Mouse (Mus musculus) embryonic facial prominence, embryonic 15.5 days (tissue): ENCODE data around the gene Snap25. TPM values are rescaled to one million over a fixed set of nuclear protein-coding genes. Genes with fewer than 3 reads are reported as not detected.

Experiments used
- ATAC-seq: fragments of 200-750 bp; cut with Nextera tagmentation; 2 replicates; pipeline ENCODE4 v1.8.0; 2017; ENCODE audit warnings: low read depth, moderate TSS enrichment; ENCODE audit not compliant: insufficient number of reproducible peaks, low FRiP score, low TSS enrichment
- H3K27ac ChIP-seq: fragments of 300-500 bp; sonication (generic); replicated peaks from 2 replicates; pipeline ENCODE4 v1.5.1; 2015; ENCODE audit warnings: mild to moderate bottlenecking, inconsistent platforms
- H3K27me3 ChIP-seq: fragments of 300-500 bp; sonication (generic); 2 replicates; pipeline ENCODE4 v1.6.1; 2015; ENCODE audit warnings: inconsistent platforms
- H3K36me3 ChIP-seq: fragments of 300-500 bp; sonication (generic); 2 replicates; pipeline ENCODE4 v1.6.1; 2015; ENCODE audit warnings: mild to moderate bottlenecking, inconsistent platforms
- H3K4me1 ChIP-seq: fragments of 300-500 bp; sonication (generic); 2 replicates; pipeline ENCODE4 v1.6.1; 2015; ENCODE audit warnings: inconsistent platforms
- H3K4me2 ChIP-seq: fragments of 300-500 bp; sonication (generic); replicated peaks from 2 replicates; pipeline ENCODE4 v1.6.1; 2015; ENCODE audit warnings: mild to moderate bottlenecking, inconsistent platforms
- H3K4me3 ChIP-seq: fragments of 300-500 bp; sonication (generic); replicated peaks from 2 replicates; pipeline ENCODE4 v1.5.1; 2015; ENCODE audit warnings: mild to moderate bottlenecking, inconsistent platforms
- H3K9ac ChIP-seq: fragments of 300-500 bp; sonication (generic); 2 replicates; pipeline ENCODE4 v1.6.1; 2015; ENCODE audit warnings: inconsistent platforms
- H3K9me3 ChIP-seq: fragments of 300-500 bp; sonication (generic); replicated peaks from 2 replicates; pipeline ENCODE4 v1.6.1; 2016; ENCODE audit warnings: inconsistent platforms
- WGBS: fragments of 180-500 bp; shearing (Covaris S2); methylation state at CpG from one replicate; pipeline ENCODE4 v1.1.7; 2015; 5-methylcytosine and 5-hydroxymethylcytosine counted together
- polyA plus RNA-seq: library from polyadenylated mRNA; unstranded; fragments of >200 nt; fragmentation: Nextera tagmentation; extraction: Ambion mirVana; gene quantifications from 2 replicates; pipeline ENCODE4 v1.2.1, GENCODE M21; 2015

Gene Snap25
- polyA plus RNA-seq, 1 experiment from 2014 or later, result 7.5 TPM

DNA sequence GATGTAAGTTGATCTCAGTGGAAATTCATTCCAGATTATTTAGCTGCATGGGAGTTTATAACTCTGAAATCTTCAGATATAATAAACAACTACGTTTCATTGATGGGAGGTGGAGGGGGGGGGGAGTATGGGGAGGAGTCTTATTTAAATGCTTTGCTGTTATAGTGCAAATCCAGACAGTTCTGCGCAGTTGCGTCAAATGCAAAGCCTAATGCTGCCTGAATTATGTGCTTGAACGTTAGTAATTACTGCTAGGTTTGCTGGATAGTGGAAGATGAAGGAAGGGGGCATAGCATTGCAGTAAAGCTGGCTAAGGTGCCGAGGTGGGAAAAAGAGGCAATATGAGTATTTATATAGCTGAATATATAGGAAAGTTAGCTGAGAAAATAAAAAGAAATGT lies 2.3 kb downstream of the Snap25 start:
- peaks cover 11% of the 10 kb centered on the region for H3K4me1 ChIP-seq
- 66% methylated on average over 5 of the region's 5 CpGs for WGBS
- no peaks in the 10 kb centered on the region for H3K36me3 ChIP-seq
- no peaks in the 10 kb centered on the region for H3K9me3 ChIP-seq
- no peak overlapping the region for H3K4me2 ChIP-seq
- no peak for ATAC-seq
- no peak overlapping the region for H3K27ac ChIP-seq
- no peak overlapping the region for H3K4me3 ChIP-seq
- no peak overlapping the region for H3K9ac ChIP-seq
- peaks cover 12% of the 10 kb centered on the region for H3K27me3 ChIP-seq

DNA sequence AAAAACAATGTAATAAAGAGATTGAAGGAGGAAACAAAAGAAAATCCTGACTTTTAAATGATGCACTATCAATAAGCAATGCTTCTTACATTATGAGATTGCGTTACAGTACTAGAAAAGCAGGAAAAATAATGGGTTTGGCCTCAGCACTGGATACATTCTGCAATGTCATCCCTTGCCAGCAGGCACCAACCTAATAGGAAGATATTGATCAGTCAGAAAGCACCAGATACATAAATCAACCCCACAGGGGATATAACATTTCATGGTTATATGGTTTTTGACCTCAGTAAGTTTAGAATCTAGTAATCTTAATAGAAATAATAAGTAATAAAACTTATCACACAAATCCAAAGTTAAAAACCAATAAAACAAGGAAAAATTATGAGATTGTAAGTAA lies 3.1 kb downstream of the Snap25 start:
- peaks cover 10% of the 10 kb centered on the region for H3K27me3 ChIP-seq
- no peaks in the 10 kb centered on the region for H3K36me3 ChIP-seq
- no peaks in the 10 kb centered on the region for H3K9me3 ChIP-seq
- no peak overlapping the region for H3K4me3 ChIP-seq
- no peak for ATAC-seq
- H3K9ac ChIP-seq, result no peak overlapping the region
- peaks cover 11% of the 10 kb centered on the region for H3K4me1 ChIP-seq
- no peak overlapping the region for H3K4me2 ChIP-seq
- no peak overlapping the region for H3K27ac ChIP-seq
- WGBS, result 94% methylated on average over 1 of the region's 1 CpGs

DNA sequence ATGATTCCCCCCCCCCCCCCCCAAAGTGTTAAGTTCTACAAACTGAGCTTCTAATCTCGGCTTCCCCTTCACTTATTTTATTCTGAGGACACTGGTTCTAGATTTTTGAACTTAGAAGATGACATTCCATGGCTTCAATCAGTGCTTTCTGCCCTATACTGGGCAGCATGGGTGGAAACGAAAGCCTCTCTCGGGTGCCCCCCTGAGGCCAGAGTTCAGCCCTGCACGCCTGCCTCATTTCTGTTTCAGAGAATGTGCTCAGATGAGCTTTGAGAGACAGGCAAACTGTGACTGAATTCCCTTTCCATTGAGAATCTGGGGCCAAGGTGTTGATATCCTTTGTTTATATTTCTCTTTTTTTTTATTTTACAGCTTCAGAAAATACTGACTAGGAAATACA lies 7.0 kb downstream of the Snap25 start:
- ATAC-seq, result no peak
- WGBS, result 28% methylated on average over 4 of the region's 4 CpGs
- H3K4me1 ChIP-seq, result no peaks in the 10 kb centered on the region

DNA sequence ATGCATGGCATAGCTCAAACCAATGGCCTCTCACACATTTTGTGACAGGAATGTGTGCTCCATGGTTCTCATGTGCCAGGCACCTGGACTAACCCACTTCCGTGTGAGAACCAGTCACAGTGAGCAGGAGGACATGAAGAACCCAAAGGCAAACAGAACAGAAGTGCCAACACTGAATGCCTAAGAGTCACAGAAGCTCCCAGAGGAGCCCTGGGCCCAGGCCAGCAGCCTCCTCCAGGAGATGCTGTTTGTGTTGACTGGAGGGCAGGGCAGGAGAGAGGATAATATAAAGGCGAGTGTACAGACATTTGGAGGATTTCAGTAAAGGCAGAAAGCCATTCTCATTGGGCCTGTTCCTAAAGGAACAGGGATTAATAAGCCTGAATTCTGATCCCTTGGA lies 25.0 kb downstream of the Snap25 start:
- Histone ChIP-seq H3K9ac (no peak overlapping the region), H3K4me2 (no peak overlapping the region), H3K36me3 (no peaks in the 10 kb centered on the region), H3K9me3 (no peaks in the 10 kb centered on the region), H3K4me3 (no peak overlapping the region), H3K27me3 (no peaks in the 10 kb centered on the region), H3K4me1 (no peaks in the 10 kb centered on the region), H3K27ac (no peak overlapping the region)
- 66% methylated on average over 2 of the region's 2 CpGs for WGBS
- ATAC-seq, result no peak

More for the DNA sequence above, 7.0 kb downstream of the Snap25 start:
- no peak overlapping the region for H3K27ac ChIP-seq
- H3K9me3 ChIP-seq, result no peaks in the 10 kb centered on the region
- no peaks in the 10 kb centered on the region for H3K27me3 ChIP-seq
- no peak overlapping the region for H3K9ac ChIP-seq
- H3K4me3 ChIP-seq, result no peak overlapping the region
- H3K4me2 ChIP-seq, result no peak overlapping the region
- H3K36me3 ChIP-seq, result no peaks in the 10 kb centered on the region

DNA sequence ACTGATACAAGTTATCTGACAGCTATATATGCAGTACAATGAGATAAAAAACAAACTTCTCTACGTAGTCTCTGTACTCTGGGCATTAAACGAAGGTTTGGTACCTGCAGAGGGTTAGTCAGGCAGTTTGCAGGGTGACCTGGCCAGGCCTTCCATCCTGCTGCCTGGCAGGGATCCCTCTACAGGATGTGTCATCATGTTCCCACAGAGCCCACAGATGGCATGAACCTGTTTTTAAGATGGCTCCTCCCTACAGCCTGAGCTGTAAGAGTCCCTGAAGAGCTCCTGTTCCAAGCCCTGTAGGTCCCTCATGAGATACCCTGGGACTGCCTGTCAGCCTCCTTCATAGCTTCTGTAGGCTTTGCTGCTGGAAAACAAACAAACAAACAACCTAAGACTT lies 29.0 kb downstream of the Snap25 start:
- Histone ChIP-seq H3K4me3 (no peak overlapping the region), H3K36me3 (no peaks in the 10 kb centered on the region), H3K9ac (no peak overlapping the region), H3K27ac (no peak overlapping the region), H3K27me3 (no peaks in the 10 kb centered on the region), H3K4me2 (no peak overlapping the region), H3K9me3 (no peaks in the 10 kb centered on the region), H3K4me1 (no peaks in the 10 kb centered on the region)
- 76% methylated on average over 2 of the region's 2 CpGs for whole genome bisulfite sequencing
- ATAC-seq, result no peak

DNA sequence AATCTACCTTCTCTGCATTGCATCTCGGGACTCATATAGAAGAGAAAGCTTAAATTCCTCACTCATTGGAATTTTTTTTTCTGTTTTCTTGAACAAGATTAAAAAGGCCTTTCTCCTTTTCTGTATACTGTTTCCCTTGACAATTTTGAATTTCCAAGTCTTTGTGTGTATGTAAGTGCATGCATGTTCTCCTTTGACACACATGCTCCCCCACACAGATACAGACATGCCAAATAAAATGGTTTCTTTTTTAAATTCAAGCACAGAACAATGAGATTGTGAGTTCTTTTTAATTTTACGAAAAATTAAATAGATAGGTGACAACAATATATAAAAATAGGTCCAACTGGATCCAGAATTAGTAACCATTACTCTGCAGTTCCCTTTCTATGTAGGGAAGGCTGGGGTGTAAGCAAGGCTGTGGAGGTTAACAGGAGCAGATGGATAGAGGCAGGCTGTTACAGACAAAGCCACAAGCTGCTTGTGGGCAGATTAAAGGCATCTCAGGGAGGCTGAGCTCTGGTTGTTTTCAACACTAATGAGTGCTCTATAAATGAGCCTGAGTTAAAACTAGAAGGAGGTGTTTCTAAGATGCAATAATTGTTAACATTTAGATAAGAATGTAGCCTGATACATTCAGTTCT lies 31.6 kb downstream of the Snap25 start:
- WGBS, result 71% methylated on average over 2 of the region's 2 CpGs
- no peak for ATAC-seq
- Histone ChIP-seq H3K4me2 (no peak overlapping the region), H3K4me1 (no peaks in the 10 kb centered on the region), H3K9me3 (no peaks in the 10 kb centered on the region), H3K9ac (no peak overlapping the region), H3K36me3 (no peaks in the 10 kb centered on the region), H3K27ac (no peak overlapping the region), H3K27me3 (no peaks in the 10 kb centered on the region), H3K4me3 (no peak overlapping the region)

DNA sequence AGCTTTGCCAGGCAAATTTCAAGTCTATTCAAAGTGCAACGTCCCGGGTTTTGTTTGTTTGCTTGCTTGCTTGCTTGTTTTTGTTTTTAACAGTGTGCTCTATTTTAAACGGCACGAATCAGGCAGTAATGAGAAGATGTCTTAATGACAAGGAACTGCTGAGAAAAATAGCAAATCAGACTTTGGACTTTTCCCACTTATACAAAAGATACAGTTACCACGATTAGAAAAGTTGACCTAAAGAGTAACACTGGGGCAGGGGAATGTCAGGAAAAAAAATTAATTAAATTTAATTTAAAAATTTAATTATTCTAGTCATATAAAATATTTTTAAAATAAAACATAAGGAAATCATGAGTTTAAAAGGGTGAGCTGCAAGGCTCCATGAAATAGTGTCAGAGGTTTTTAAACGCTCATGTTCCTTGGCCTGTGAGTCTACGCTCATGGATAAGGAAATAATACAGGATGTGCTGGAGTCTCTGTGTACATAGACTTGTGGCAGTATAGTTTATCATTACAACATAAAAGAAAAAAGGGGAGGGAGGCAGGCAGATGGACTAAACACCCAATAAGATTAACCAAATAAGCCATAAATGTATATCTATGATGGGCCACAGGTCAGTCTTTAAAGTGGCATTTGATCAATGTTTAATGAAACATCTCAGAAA lies 32.2 kb downstream of the Snap25 start:
- Histone ChIP-seq H3K27me3 (no peaks in the 10 kb centered on the region), H3K9me3 (no peaks in the 10 kb centered on the region), H3K4me1 (no peaks in the 10 kb centered on the region), H3K9ac (no peak overlapping the region), H3K27ac (no peak overlapping the region), H3K4me2 (no peak overlapping the region), H3K36me3 (no peaks in the 10 kb centered on the region), H3K4me3 (no peak overlapping the region)
- 71% methylated on average over 7 of the region's 7 CpGs for WGBS
- ATAC-seq, result no peak

DNA sequence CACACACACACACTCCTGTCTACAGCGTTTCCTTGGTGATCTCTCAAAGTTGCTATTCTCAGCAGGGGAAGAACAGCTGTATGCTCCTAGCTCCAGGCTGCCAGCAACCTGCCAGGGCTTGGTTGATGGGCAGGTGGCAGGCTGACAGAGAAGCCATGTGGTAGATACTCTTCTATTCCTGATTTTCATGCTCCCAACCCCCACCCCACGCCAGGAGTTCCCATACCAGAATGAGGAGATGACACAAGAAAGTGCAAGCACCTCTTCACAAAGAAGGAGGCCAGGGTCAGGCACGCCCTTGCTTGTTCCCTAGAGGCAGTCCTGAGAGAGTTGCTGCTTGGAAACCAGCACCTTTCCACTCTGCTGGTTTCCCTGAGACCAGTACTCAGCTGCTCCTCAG lies 40.4 kb downstream of the Snap25 start:
- Histone ChIP-seq H3K4me3 (no peak overlapping the region), H3K9me3 (no peaks in the 10 kb centered on the region), H3K9ac (no peak overlapping the region), H3K27me3 (no peaks in the 10 kb centered on the region), H3K4me2 (no peak overlapping the region), H3K27ac (no peak overlapping the region), H3K36me3 (no peaks in the 10 kb centered on the region), H3K4me1 (no peaks in the 10 kb centered on the region)
- 28% methylated on average over 3 of the region's 3 CpGs for WGBS
- peak; percentile 60; the same call in 1 of the 2 replicates for ATAC-seq

DNA sequence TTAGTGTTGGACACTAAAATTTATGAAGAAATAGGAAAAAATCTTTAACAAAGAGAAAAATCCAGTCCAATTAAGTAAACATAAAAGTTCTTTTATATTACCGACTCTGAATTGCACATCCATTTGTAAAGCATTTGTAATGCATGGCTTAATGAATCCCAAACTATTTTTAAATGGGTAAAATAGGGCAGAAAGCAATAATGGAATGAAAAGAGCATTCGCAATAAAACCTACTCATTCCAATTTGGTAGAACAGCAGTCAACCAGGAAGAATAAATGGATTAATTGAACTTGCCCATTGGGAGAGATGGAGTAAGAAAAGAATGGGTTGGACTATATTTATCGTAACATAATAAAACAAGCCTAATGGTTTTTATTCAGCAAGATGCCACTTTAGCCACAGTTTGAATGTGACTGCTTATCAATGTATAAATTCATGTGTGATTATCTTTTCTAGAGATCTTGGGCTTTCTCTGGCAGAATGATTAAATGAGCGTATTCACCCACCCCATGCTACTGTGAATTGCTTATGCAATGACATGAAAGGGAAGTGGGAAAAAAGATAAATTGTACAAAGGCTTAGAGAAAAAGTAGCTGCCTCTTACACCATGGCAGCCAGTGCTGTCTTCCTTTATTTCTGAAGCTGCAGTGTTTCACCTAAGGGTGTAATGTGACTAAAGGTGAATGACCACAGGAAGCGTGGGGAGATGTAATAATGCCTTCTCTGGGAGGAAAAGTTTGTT lies 45.7 kb downstream of the Snap25 start:
- Histone ChIP-seq H3K36me3 (no peaks in the 10 kb centered on the region), H3K4me1 (no peaks in the 10 kb centered on the region), H3K9ac (no peak overlapping the region), H3K9me3 (no peaks in the 10 kb centered on the region), H3K27me3 (no peaks in the 10 kb centered on the region), H3K4me3 (no peak overlapping the region), H3K27ac (no peak overlapping the region), H3K4me2 (no peak overlapping the region)
- ATAC-seq, result no peak
- WGBS, result 74% methylated on average over 5 of the region's 5 CpGs

DNA sequence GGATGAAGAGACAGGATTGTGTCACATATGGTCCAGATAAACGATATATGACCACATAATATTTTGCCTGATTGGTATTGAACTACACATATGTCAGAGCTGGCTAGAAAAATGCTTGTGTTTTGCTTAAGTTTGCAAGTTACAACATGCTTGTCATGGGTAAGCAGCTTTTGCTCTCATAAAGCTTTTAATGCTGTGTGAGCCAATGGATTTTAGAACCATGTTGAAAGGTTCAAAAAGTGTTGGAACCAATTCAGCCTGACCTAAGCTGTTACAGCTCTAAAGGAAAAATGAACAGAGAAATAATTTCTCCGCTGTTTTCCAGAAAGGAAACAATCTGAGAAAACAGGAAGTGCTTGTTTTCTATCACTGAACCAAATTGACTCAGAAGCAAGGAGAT lies 64.9 kb downstream of the Snap25 start:
- no peak overlapping the region for H3K4me3 ChIP-seq
- peak; percentile 69 for ATAC-seq

DNA sequence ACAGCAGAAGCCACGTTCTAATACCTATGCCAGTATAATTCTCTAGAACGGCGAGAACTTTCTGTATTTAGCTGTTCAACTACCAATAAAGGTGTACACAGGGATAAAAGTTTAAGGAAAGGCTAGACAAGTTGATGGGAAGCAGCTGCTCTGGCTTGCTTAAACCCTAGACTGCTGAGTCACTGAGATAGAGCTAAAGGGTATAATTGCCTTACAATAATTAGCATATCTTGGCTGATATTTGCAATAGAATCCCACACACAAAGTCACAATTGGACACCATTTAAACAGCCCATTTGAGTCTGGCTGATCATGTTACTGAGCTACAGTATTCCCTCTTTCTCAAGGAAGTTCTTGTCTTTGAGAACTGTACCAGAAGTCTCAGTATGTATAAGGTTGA lies 65.4 kb downstream of the Snap25 start:
- Histone ChIP-seq H3K4me2 (no peak overlapping the region), H3K9ac (no peak overlapping the region), H3K27ac (no peak overlapping the region; the same call in 1 of the 2 replicates), H3K36me3 (no peaks in the 10 kb centered on the region), H3K4me3 (no peak overlapping the region), H3K9me3 (no peaks in the 10 kb centered on the region), H3K4me1 (no peaks in the 10 kb centered on the region), H3K27me3 (no peaks in the 10 kb centered on the region)
- WGBS, result 75% methylated on average over 3 of the region's 3 CpGs
- ATAC-seq, result no peak

More for the DNA sequence above, 64.9 kb downstream of the Snap25 start:
- no peak overlapping the region for H3K9ac ChIP-seq
- H3K9me3 ChIP-seq, result no peaks in the 10 kb centered on the region
- H3K4me2 ChIP-seq, result no peak overlapping the region
- H3K27me3 ChIP-seq, result no peaks in the 10 kb centered on the region
- WGBS, result 35% methylated on average over 2 of the region's 2 CpGs
- no peaks in the 10 kb centered on the region for H3K36me3 ChIP-seq
- H3K27ac ChIP-seq, result no peak overlapping the region
- no peaks in the 10 kb centered on the region for H3K4me1 ChIP-seq
